Mouse (Mus musculus): ENCODE measurements around the gene Tmem259. TPM values are rescaled to one million over a fixed set of nuclear protein-coding genes. Genes with fewer than 3 reads are reported as not detected.

The Tmem259 gene
- polyA plus RNA-seq, 1 experiment from 2014 or later, result 20.6 TPM

DNA sequence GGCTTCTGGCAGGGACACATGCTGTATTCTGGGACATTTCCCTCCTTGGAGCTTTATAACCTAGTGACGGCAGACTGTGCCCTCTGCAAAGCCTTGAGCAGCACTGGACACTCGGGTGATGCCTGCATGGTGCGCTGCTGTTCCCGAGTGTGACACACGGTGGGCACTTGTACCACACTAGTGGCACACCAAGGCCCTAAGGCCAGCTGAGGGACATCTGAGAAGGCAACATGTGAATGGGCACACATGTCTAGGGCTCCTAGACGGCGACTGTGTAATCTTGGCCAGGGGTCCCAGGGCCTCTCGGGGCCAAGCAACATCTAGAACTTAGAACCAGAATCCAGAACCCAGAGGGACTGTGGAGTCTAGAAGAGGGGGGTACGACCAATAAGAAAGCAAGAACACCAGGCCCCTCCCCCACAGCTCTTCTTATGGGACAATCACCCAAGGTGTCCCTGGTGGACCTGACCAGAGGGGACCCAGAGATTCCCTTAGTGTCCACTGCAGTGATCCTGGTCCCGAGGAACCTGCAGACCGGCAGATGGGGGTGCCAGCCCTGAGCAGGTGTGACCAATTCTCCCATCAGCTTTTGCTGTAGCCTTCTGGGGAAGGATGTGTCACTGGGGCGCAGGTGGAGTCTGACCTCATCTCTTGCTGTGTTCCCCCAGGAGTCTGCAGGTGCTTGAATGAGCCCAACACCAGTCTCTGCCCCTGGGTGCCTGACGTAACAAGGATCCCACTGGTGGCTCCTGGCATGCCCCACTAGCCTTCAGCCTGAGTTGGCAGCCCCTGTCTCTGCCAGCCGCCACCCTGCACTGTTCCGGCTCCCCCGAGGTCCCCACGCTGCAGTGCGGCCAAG is 53.9 kb downstream of the Tmem259 start:
- H3K36me3 ChIP-seq, result peaks cover 8% of the 10 kb centered on the region; the same call in 1 of the 2 replicates
- no peaks in the 10 kb centered on the region for H3K27me3 ChIP-seq (replicated peaks)
- no peak overlapping the region for H3K4me2 ChIP-seq
- no peak for ATAC-seq (ENCODE audit: insufficient read depth, low FRiP score, low read depth)
- peaks cover 51% of the 10 kb centered on the region for H3K4me1 ChIP-seq
- H3K9ac ChIP-seq, result no peak overlapping the region
- no peaks in the 10 kb centered on the region for H3K9me3 ChIP-seq
- H3K4me3 ChIP-seq (replicated peaks), result no peak overlapping the region
- WGBS, result 87% methylated on average over 18 of the region's 18 CpGs
- no peak overlapping the region for H3K27ac ChIP-seq

DNA sequence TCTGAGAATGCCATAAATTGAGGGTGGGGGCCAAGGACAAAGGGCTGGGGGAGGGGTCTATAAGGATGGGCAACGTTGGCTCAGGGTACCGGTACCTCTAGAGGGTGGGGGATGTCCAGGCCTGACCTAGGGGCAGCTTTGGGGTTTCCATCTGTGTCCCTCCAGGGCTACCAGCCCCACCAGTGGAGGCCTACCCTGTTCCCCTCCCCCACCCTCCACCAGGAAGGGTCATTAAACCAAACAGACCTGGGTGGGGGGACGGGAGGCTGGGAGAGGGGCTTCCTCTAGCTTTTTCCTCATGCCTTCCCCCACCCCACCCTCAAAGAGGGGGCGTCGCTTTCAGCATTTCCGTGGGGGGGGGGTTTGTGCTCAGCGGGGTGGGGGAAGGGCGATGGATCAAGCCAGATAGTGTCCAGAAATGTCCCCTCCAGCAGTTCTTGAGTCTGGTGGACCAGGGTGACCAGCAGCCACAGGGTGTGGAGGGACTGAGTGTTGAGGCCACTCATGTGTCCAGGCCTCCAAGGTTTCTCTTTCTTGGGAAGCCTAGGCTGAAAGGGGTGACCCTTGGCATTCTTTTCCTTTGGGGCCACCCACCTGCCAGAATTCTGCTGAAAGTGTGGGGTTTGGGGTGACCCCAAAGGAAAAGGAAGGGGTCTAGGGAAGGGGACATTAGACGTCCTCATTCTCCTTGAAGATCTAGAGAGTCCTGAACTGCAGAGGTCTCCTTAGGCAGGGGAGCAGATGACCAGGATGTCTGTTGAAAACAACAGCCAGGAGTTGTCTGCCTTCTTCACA is 55.0 kb downstream of the Tmem259 start:
- H3K9ac ChIP-seq, result no peak overlapping the region
- peaks cover 47% of the 10 kb centered on the region for H3K4me1 ChIP-seq
- WGBS, result 26% methylated on average over 9 of the region's 9 CpGs
- H3K4me2 ChIP-seq, result peak overlapping the region; percentile 92
- ATAC-seq (ENCODE audit: insufficient read depth, low FRiP score, low read depth), result no peak
- H3K36me3 ChIP-seq, result peaks cover 8% of the 10 kb centered on the region; the same call in 1 of the 2 replicates
- H3K4me3 ChIP-seq (replicated peaks), result peak overlapping the region; percentile 99
- no peaks in the 10 kb centered on the region for H3K9me3 ChIP-seq
- no peaks in the 10 kb centered on the region for H3K27me3 ChIP-seq (replicated peaks)
- peak overlapping the region; percentile 44 for H3K27ac ChIP-seq

DNA sequence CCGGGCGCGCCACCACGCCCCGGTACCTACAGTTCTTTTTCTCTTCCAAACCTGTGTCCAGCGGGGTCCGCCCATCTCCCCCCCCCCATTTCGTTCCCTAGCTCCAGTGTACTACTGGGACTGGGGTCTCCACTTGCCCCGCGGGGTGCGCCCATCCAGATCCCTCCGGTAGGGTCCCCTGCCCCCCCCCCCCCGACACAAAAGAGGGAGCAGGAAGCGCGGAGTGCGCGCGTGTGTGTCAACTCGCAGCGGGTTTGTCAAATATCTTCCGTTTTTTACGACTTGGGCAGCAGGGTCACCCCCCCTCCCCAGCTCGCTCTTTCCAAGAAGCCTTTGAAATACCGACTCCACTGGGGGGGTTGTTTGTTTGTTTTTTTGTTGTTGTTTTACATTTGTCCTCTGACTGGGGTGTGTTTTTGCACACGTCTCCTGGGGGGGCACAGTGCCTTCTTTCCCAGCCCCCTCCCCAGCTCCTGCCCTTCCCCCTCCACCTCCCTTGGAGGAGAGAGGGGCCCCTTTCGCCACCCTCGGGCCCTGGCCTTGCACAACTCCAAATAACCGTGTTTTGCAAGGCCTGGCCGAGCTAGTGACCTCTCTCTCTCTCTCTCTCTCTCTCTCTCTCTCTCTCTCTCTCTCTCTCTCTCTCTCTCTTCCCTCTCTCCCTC is 56.0 kb downstream of the Tmem259 start:
- H3K27me3 ChIP-seq (replicated peaks), result peaks cover under 1% of the 10 kb centered on the region; the same call in 1 of the 2 replicates
- no peaks in the 10 kb centered on the region for H3K9me3 ChIP-seq
- H3K27ac ChIP-seq, result peak overlapping the region; percentile 97
- H3K36me3 ChIP-seq, result peaks cover 8% of the 10 kb centered on the region; the same call in 1 of the 2 replicates
- peak overlapping the region; percentile 99 for H3K4me3 ChIP-seq (replicated peaks)
- H3K4me1 ChIP-seq, result peaks cover 37% of the 10 kb centered on the region
- ATAC-seq (ENCODE audit: insufficient read depth, low FRiP score, low read depth), result no peak
- WGBS, result under 1% methylated on average over 28 of the region's 29 CpGs
- H3K4me2 ChIP-seq, result peak overlapping the region; percentile 92
- peak overlapping the region; percentile 84; the same call in 1 of the 2 replicates for H3K9ac ChIP-seq

DNA sequence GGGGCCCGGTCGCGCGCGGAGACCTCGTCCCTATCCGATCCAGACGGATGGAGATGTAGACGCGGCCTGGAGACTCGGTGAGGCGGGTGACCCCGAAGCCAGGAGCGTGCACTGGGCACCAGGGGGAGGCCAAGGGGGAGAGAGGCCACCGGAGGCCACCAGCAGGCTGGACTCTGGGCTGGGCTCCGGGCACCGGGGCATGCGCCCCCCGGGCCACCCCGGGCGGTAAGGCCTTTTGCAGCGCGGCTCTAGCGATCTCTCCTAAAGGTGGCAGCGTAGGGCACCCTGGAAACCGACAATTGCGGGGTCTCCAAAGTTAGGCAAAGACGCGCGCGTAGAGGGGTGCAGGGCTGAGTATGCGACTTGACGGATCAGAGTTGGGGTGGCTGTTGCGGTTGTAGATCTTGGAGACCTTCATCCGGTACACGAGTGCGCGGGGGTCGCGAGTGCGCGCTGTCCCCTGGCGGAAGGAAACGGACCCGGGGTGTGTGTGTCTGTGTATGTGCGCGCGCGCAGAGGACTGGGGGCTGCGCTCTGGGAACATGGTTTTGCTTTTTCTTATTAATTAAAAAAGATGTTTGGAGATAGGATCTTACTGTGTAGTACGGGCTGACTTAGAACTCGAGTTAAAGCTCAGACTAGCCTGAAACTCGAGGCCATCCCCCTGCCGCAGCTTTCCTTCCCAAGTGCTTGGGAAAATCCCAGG is 56.7 kb downstream of the Tmem259 start:
- Histone ChIP-seq H3K9ac (peak overlapping the region; percentile 84), H3K27me3 (replicated peaks) (peaks cover 8% of the 10 kb centered on the region), H3K4me2 (peak overlapping the region; percentile 92), H3K4me1 (peaks cover 30% of the 10 kb centered on the region), H3K27ac (peak overlapping the region; percentile 97), H3K4me3 (replicated peaks) (peak overlapping the region; percentile 99), H3K9me3 (no peaks in the 10 kb centered on the region), H3K36me3 (peaks cover 8% of the 10 kb centered on the region; the same call in 1 of the 2 replicates)
- WGBS, result under 1% methylated on average over 54 of the region's 54 CpGs
- ATAC-seq (ENCODE audit: insufficient read depth, low FRiP score, low read depth), result peak; percentile 24; the same call in 1 of the 2 replicates

DNA sequence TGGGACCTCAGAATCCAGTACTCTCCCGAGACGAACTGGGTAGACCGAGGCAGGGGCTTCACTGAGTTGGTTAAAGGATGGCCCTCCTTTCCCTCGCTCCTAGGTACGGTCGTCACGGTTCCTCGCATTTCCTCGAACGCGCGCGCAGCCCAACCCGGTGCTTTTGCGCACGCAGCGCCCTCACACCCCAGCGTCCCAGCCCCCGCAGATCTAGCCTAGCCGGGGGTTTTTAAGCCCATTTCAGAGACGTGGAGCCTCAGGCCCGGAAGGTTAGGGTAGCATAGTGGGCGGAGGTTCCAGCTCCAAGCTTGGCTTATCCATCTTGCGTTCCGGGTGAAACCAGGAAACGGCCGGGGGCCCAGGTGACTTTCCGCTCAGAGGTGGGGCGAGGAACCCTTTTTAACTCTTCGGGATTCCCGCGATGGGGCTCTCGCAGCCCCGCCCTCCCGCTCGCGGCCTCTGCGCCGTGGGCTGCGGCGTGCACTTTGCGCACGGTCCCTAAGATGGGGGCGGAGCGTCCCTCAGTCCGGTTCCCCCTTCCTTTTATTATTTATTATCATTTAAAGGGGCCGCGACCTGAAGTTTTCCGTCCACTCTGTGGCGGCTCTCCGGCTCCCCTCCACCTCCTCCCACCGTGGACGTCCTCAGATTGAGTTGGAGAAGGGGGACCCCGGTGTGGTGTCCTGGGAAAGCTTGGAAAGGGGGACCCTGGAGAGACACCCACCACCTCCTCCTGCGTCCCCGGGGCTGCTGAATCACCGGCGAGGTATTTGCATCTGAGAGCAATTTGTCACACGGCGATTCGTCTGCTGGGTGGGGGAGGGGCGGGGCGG is 57.4 kb downstream of the Tmem259 start, which contains the start of gene Arid3a:
Gene Arid3a, plus strand, starts transcription at position 553 of the 833 bp plus-strand sequence.
- Histone ChIP-seq H3K9ac (peak within 1 kb of the TSS; percentile 84), H3K4me3 (replicated peaks) (peak within 1 kb of the TSS; percentile 99), H3K27me3 (replicated peaks) (peaks cover 13% of the 10 kb centered on the region), H3K9me3 (no peaks in the 10 kb centered on the region), H3K4me1 (peaks cover 24% of the 10 kb centered on the region), H3K36me3 (peaks cover 3% of the 10 kb centered on the region; the same call in 1 of the 2 replicates), H3K4me2 (peak within 1 kb of the TSS; percentile 92), H3K27ac (peak within 1 kb of the TSS; percentile 97)
- ATAC-seq (ENCODE audit: insufficient read depth, low FRiP score, low read depth), result peak; percentile 81
- under 1% methylated on average over 63 of the region's 63 CpGs for WGBS

DNA sequence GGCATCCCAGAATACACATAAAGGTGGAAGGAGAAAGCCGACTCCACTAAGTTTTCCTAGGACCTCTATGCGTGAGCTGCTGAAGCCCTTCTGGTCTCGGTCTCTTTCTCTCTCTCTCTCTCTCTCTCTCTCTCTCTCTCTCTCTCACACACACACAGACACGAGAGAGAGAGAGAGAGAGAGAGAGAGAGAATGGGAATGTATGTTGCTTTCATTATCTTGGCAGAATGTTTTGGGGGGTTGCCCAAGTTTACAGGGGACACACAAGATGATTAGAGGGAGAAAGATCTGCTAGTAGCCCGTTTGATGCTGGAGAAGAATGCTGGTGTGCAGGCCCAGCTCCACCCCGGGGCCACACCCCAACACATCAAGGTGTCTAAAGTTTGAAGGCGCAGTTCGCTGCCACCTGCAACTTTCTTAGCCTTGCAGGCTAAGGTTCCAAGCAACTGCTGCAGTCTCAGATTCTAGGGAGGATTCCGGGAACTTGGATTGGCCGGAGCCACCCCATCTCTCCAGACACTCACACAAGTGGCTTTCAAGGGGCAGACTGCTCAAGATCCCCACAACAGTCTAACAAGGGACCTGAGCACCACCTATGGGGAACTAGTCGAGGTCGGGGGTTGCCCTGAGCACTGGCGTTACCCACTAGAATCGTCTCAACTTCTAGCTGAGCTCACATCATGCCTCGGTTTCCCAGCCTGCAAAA is 58.2 kb downstream of the Tmem259 start:
- Histone ChIP-seq H3K9ac (peak overlapping the region; percentile 54; the same call in 1 of the 2 replicates), H3K4me2 (peak overlapping the region; percentile 92), H3K9me3 (no peaks in the 10 kb centered on the region), H3K4me3 (replicated peaks) (peak overlapping the region; percentile 99), H3K4me1 (peaks cover 28% of the 10 kb centered on the region), H3K36me3 (no peaks in the 10 kb centered on the region), H3K27ac (peak overlapping the region; percentile 97), H3K27me3 (replicated peaks) (peaks cover 21% of the 10 kb centered on the region)
- no peak for ATAC-seq (ENCODE audit: insufficient read depth, low FRiP score, low read depth)
- 9% methylated on average over 14 of the region's 15 CpGs for WGBS

DNA sequence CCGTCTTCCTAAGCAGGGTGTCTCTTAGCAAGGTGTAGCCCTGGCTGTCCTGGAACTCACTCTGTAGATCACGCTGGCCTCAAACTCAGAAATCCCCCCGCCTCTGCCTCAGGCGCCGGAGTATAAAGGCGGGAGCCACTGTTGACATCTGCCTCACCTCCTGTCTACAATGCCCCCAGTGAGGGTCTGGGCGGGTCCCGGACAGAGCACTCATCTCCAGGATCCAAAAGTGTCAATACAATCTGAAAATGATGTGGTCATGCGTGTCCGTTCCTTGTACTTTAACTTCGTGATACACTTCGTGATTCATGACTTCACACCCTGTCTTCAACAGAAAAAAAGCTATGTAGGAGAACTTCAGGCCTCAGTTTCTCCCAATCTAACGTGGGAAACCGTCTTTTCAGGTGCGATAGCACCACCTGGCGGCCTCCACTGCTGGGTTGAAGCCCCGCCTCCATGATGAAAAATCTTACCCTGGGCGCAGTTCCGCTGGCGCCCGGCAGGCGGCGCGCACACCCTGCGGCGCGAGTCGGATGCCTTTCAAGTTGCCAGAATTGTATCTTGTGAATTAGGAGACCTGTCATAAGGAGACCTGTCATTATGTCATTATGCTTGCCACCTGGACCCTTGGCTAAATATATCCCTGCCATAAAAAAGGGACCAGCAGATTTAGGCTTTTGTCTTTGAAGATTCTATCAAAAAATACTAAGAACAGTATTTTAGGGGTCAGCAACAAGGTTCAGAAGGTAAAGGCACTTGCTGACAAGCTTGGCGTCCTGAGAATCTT is 58.9 kb downstream of the Tmem259 start:
- Histone ChIP-seq H3K4me2 (peak overlapping the region; percentile 92), H3K9ac (no peak overlapping the region), H3K27ac (peak overlapping the region; percentile 2; the same call in 1 of the 2 replicates)

More for the DNA sequence above, 58.9 kb downstream of the Tmem259 start:
- 11% methylated on average over 29 of the region's 29 CpGs for WGBS
- H3K4me3 ChIP-seq (replicated peaks), result no peak overlapping the region
- peaks cover 34% of the 10 kb centered on the region for H3K4me1 ChIP-seq
- no peaks in the 10 kb centered on the region for H3K36me3 ChIP-seq
- H3K9me3 ChIP-seq, result no peaks in the 10 kb centered on the region
- H3K27me3 ChIP-seq (replicated peaks), result peaks cover 29% of the 10 kb centered on the region
- ATAC-seq (ENCODE audit: insufficient read depth, low FRiP score, low read depth), result no peak

All from stomach, embryonic 15.5 days (tissue).